Mouse (Mus musculus): ENCODE measurements around the gene Fbxl20.

The Fbxl20 gene

DNA sequence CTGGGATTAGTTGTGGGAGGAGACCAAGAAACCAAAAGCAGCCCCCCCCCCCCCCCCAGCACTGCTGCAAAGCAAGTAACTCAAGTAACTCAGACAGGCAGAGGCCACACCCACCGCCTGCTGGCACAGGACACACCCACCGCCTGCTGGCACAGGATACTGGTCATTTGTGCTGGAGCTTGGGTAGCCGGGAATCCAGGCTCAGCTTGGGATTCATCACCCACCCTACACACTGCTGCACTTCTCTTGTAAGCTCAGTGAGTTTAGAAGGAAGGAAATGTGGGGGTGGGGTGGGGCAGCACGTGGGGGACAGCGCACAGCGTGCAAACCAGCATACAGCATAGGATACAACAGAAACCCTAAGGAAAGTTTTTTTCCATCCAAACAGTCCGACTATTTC, 62.0 kb downstream of the Fbxl20 start:
- DNase-seq (ENCODE audit: low read depth, low spot score): no peak

DNA sequence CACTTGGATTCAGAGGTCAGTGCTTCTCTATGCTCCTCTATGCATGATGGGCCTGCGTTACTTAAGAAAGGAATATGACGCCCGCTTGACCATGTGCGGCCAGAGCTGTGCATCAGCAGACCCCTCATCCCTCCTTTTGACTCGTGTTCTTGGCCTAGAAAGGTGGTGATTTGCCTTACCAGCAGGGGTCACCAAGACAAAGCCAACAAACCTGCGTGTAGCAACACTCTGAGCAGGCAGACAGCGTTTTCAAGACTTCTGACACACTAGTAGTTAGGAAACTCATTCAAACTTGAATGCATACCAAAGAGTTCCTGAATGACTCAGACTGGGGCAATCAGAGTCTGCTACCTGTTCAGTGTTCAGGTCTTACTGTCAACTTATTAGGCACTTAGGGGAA, 63.6 kb downstream of the Fbxl20 start:
- no peak for DNase-seq (ENCODE audit: low read depth, low spot score)

DNA sequence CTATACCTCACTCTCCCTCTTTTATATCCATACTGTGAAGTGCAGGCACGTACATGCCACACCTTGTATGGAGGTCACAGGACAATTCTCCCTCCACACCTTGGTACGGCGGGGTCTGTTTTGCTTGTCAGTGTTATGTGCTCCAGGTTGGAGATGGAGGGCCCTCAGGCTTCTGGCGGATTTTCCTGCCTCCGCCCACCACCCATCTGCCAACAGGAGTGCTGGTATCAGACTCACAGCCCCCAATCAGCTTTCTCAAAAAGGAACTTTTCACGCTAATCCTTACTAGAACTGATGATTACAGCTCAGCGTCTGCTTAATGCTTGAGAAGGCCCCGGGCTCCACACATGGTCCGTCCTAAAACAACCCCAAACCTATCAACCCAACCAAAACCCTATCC, 64.1 kb downstream of the Fbxl20 start:
- DNase-seq (ENCODE audit: low read depth, low spot score): peak; percentile 29

DNA sequence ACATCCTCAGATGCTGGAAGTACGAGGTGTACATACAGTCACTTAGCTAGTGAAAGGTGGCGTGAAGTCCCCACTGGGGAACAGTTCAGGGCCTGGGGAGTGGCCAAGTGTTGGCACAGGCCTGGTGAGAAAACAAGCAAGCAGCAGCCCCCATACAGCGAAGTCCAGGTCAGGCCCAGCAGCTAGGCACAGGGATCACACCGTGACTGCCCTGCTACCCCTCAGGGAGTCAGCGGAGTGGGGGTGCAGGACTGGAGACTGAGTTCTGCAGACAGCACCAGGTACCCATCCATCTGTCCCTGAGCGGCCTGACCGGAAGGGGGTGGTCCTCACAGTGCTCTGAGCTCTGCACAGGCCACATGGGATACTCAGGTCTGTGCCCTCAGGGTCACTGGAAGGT, 67.5 kb downstream of the Fbxl20 start:
- no peak for DNase-seq (ENCODE audit: low read depth, low spot score)

- DNase-seq (ENCODE audit: low read depth, low spot score): no peak
These were observed 69.8 kb downstream of the Fbxl20 start for GRCm38 (mm10) chr11:98080450-98080849.

GRCm38 (mm10) chr11:98077086-98077485, 73.1 kb downstream of the Fbxl20 start:
- no peak for DNase-seq (ENCODE audit: low read depth, low spot score)

- DNase-seq (ENCODE audit: low read depth, low spot score): peak; percentile 73
These were observed 74.9 kb downstream of the Fbxl20 start for GRCm38 (mm10) chr11:98075195-98075808.

- DNase-seq (ENCODE audit: low read depth, low spot score): no peak
These were observed 76.8 kb downstream of the Fbxl20 start for GRCm38 (mm10) chr11:98073442-98073841.

- DNase-seq (ENCODE audit: low read depth, low spot score): no peak
These were observed 82.9 kb downstream of the Fbxl20 start for GRCm38 (mm10) chr11:98067255-98067654.

DNA sequence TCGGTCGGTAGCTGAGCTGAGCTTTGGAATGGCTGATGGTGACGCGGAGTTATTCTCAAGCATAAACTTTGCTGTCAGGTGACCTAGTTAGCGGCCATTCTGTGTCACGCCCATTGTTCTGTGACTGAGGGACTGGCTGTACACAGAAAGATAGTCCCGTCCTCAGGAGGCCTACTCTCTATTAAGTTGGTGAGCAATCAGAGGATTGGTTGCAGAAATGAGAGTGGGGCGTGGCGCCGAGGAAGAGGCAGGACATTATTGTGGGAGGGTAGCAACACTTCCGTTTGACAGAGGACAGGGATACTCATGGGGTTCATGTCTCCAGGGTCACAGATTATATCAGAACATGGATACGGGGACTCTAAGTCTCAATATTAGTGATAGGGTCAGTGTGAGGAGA, 84.0 kb downstream of the Fbxl20 start:
- no peak for DNase-seq (ENCODE audit: low read depth, low spot score)

- no peak for DNase-seq (ENCODE audit: low read depth, low spot score)
These were observed 88.2 kb downstream of the Fbxl20 start for GRCm38 (mm10) chr11:98061904-98062562.

- DNase-seq (ENCODE audit: low read depth, low spot score): no peak
These were observed 88.8 kb downstream of the Fbxl20 start for GRCm38 (mm10) chr11:98061441-98061840.

- DNase-seq (ENCODE audit: low read depth, low spot score): no peak
These were observed 90.0 kb downstream of the Fbxl20 start for GRCm38 (mm10) chr11:98060104-98060692.

DNA sequence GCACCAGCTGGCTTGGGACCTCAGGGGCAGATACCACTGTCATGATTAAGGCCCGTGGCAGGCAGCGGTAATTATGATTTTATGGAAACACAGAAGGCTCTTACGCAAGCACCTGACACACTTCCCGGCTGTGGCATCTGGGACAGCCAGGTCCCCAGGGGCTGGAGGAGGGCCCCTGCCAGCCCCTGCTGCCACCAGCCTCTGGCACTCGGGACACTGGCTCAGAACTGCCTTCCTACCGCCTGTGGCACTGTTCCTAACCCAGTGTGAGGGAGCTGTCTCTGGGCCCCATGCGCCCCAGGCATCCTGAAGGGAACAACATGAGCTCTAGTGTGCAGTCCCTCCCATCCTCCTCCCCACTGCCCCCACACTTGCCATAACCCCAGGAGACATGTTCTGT, 90.5 kb downstream of the Fbxl20 start:
- DNase-seq (ENCODE audit: low read depth, low spot score): no peak

DNA sequence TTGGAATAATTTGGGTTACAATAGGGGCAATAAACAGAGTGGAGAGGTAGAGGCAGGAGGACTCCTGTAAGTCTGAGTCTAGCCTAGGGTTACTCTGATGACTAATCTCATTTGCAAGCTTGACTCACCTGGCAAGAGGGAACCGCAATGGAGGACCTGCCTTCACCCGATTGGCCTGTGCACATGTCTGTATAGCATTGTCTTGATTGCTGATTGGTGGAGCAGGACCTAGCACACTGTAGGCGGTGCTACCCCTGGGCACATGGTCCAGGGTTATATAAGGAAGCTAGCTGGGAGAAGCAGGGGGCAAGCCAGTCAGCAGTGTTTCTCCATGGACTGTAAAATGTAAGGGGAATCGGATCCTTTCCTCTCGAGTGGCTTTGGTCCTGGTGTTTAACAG, 92.2 kb downstream of the Fbxl20 start:
- no peak for DNase-seq (ENCODE audit: low read depth, low spot score)

DNA sequence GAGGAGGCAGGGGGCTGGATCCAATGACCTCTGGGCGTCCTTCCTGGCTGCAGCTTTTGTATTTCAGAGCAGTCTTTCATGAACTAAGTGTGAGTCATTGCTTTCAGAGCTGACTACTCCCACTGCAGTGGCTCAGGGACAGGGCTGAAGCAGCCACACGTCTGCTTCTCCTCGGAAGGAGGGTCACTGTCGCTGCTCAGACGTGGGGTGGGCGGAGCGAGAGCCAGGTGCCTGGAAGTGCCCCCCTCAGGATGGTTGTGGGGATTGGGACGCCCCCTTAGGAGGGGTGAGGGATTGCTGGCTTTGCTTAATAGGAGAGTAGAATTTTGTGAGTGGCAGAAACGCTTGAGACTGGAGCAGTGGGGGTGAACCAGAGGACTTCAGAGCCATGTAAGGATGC, 92.7 kb downstream of the Fbxl20 start:
- no peak for DNase-seq (ENCODE audit: low read depth, low spot score)

- DNase-seq (ENCODE audit: low read depth, low spot score): no peak
These were observed 97.0 kb downstream of the Fbxl20 start, which contains the start of gene Stac2 for GRCm38 (mm10) chr11:98052989-98053834. Stac2 (minus strand) TSS chr11:98053462.

DNA sequence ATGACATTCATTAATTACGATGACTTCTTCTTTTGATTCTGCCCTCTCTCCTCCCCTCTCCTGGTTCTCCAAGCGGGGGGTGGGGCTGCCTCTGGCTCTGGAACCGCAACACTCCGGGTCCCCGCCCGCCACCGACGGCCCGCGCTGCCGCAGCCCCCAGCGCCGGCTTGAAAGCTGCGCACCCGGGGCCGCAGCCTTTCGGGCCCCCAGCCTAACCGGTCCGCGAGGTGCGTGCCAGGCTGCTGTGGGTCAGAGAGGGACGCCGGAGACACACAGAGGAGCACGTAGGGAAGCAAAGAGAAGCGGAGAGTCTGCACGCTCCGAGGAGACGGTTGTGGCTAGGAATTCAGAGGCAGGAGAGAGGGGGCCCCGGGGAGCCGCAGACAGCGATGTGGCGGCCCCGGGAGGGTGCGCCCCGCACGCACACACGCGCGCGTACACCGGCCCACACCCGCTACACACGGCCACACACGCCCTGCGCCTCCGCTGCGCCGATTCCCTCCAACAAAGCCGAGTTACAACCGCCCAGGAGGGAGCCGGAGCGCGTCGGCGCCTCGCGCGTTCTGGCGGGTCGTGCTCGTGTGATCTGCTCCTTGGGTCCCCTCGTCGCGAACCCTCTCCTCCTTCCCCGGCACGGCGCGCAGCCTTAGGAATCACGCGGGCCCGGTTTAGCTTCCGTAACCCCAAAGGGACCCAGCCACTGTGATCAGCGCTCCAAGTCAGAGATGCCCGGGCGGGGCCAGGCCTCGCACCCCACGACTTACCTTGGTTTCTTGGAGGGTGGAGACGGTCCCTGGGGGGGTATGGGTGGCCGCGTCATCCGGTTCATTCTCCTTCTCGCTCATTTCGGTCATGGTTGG, 97.8 kb downstream of the Fbxl20 start:
- no peak for DNase-seq (ENCODE audit: low read depth, low spot score)

GRCm38 (mm10) chr11:98051611-98052128, 98.5 kb downstream of the Fbxl20 start:
- no peak for DNase-seq (ENCODE audit: low read depth, low spot score)

DNA sequence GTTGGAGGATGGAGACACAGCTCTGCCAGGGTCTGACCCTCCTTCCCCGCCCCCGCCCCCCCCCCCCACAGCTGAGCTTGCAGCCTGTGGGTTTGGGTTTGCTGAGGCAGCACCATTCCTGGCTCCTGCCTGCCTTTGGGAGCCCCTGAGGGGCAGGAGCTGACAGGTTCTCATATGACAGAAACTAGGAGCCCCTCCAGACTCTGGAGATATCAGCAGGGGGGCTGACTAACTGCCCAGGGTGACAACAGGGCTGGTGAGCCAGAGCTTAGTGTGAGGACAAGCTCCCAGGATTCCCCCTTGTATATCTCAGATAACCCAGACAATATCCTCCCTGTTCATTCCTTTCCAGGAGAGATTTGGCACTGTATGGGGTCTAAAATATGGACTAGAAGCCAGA, 99.3 kb downstream of the Fbxl20 start:
- DNase-seq (ENCODE audit: low read depth, low spot score): no peak

DNA sequence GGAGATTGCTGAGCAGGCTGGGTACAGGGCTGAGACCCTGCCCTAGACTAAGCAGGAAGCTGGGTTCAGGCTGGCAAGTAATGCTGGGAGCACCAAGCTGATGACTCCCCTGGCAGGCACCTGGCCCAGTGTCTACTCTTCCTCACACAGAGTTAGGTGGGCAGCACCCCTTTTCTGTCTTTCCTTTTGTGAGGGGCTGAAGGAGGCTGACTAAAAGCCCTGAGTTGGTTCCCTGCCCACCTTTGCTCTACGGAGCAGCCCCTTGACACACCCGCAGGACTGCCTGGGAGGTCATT, 99.7 kb downstream of the Fbxl20 start:
- DNase-seq (ENCODE audit: low read depth, low spot score): no peak

All from telencephalon, adult 2 months (tissue).